Mouse (Mus musculus) erythroblast, embryonic 14.5 days (primary cell): Measurements from ENCODE around the gene Slc8a1.

Experiments used
- GATA1 ChIP-seq: IDR thresholded peaks from 2 replicates; pipeline ENCODE4 v1.6.1; 2012; ENCODE audit warnings: low read length, inconsistent platforms, mixed read lengths
- TAL1 ChIP-seq: IDR thresholded peaks from 3 replicates; pipeline ENCODE4 v1.6.1; 2012; ENCODE audit warnings: low read length, inconsistent platforms, mixed read lengths

GRCm38 (mm10) chr17:81652958-81653357 is 85.2 kb downstream of the Slc8a1 start:
- TF ChIP-seq TAL1 (no peak), GATA1 (no peak)
